Mouse (Mus musculus): Measurements from ENCODE around the gene Hira.
"Not testable (repeated sequence)": the region's sequence is repeated elsewhere in the genome, so short reads cannot be mapped to it uniquely, and the experiment has no call there.

GRCm38 (mm10) chr16:18870495-18870894 lies 6.3 kb upstream of the Hira start:
- TF ChIP-seq CTCF, EP300 (IDR thresholded peaks at IDR 0.05; ENCODE audit: low read depth): not testable (repeated sequence)

All from heart, postnatal 0 days (tissue).